Mouse (Mus musculus): Measurements from ENCODE around the gene Hspa8. TPM values are rescaled to one million over a fixed set of nuclear protein-coding genes. Genes with fewer than 3 reads are reported as not detected.

Gene Hspa8
- polyA plus RNA-seq, 1 experiment from 2014 or later: 2,291 TPM

Other genes with a start within 250 kb of the Hspa8 start
- not detected in 2 replicates for gene Gm21915, start 130.4 kb upstream of the Hspa8 start, polyA plus RNA-seq (2015; fragmentation: Nextera tagmentation; extraction: Ambion mirVana)
- 37.9 and 41.4 TPM in 2 replicates for gene Clmp, start 115.0 kb upstream of the Hspa8 start, polyA plus RNA-seq (2015; fragmentation: Nextera tagmentation; extraction: Ambion mirVana)
- gene Bsx, start 73.1 kb downstream of the Hspa8 start, polyA plus RNA-seq (2015; fragmentation: Nextera tagmentation; extraction: Ambion mirVana): not detected in 2 replicates
- gene Jhy, start 163.1 kb downstream of the Hspa8 start, polyA plus RNA-seq (2015; fragmentation: Nextera tagmentation; extraction: Ambion mirVana): 0.58 and 1.3 TPM in 2 replicates
- gene Crtam, start 203.6 kb downstream of the Hspa8 start, polyA plus RNA-seq (2015; fragmentation: Nextera tagmentation; extraction: Ambion mirVana): 0.11 and 0.23 TPM in 2 replicates

Data from embryonic facial prominence, embryonic 15.5 days (tissue).